Mouse (Mus musculus) c-Kit-positive CD71-negative TER-119-negative erythroid progenitor cells, embryonic 14.5 days (primary cell): ENCODE data around the gene Ccdc190.
A peak's percentile ranks its signal among the peaks of the same experiment; 100 is the strongest.

Experiments used
- DNase-seq: peaks from one replicate; pipeline ENCODE4 v3.0.0-alpha.2; 2013; ENCODE audit warnings: low read depth

The Ccdc190 gene

DNA sequence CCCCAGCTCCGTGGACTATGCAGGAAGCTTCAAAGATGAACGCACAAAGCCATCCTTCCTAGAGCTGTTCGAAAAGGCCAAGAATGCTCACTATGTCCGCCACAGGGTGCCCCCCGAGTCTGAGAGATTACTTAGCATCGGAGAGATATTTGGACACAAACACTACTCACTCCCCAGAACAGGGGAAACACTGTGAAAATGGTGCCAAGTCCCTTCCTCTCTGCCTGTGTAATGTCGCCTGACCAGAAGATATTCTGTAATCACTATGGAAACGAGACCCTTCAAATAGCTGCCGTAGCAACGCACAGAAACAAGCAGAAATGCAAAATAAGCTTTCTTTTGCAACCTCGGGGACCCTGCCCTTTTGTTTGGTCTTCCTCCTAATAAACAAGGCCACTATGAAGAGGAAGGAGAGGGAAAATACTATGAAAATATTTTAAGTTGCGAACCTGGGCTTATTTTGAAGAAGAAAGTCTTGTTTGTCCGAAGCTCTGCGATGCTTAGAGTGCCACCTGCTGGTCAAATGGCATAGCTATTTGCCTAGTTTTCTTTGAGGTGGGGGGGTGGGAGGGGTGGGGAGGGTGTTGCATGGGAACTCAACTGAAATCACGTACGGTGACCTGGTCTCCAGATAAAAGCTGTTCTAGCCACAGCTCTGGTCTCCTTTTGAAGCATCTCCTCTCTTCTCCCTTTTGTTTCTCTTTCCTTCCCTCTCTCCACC is 5.7 kb downstream of the Ccdc190 start:
- no peak for DNase-seq

DNA sequence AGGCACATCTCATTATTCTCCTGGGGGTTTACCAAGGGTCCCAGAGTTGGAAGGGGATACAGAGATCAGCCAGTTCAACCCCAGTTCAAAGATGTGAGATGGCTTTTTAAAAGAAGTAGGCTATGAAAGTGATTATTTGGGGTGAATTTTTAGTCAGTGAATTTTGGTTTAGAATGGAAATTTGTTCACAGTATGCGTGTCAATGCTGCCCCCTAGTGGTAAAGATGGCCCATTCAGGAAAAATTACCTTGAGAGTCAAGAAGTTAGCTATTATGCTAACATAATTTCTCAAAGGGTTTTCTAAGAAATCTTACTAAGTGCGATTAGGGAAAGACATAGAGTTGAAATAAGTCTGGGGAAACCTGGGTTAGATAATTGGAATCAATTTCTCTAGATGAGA is 10.9 kb downstream of the Ccdc190 start:
- DNase-seq, result no peak

DNA sequence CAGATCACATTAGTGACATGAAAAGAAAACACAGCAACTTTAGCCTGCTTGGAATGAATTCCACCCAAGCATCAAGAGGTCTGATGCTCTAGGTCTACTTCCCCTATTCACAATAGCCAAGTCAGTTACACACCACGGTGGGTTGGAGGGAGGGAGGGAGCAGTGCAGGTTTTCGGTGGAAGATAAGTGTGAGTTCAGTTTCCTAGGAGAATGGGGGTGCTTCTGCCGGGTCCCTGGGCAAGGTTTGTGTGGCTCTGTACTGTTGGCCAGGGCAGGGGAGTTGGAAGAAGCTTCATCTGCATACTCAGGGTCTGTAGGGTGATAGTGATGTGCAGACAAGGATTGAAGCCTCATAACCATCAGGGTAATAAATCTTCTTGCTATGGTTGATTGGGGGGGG is 17.6 kb downstream of the Ccdc190 start:
- no peak for DNase-seq

DNA sequence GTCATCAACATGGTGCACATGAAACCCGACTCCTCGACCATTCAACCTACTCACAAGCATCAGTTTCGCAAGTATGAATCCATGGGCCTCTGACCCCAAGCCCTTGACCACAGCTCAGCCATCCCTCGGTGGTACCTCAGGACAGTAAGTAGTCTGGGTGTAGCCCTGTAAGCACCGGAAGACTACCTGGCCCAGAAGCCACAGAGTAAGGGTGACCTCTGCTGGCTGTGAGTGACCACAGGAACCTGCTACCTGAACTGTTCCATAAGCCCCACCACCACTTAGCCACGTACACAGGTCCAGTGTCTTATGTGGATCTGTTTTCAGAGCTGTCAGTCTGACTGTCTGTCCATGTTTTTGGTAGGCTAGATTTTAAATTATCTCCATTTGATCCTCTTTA is 19.2 kb downstream of the Ccdc190 start:
- DNase-seq, result no peak

DNA sequence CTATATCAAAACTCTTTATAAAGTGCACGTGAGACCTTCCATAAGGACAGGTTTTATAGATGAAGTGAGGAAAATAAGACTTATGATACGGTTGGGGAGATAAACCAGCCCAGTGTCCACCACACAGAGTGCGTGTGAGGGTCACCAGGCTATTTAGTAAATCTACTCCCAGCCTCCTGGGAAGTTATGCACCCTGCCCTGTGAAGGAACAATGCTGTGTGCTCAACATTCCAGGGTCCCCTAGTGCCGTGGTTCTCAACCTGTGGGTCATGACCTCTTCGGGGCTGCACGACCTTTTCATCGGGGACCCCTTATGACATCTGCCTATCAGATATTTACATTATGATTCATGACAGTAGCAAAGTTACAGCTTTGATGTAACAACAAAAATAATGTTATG is 19.8 kb downstream of the Ccdc190 start:
- no peak for DNase-seq

DNA sequence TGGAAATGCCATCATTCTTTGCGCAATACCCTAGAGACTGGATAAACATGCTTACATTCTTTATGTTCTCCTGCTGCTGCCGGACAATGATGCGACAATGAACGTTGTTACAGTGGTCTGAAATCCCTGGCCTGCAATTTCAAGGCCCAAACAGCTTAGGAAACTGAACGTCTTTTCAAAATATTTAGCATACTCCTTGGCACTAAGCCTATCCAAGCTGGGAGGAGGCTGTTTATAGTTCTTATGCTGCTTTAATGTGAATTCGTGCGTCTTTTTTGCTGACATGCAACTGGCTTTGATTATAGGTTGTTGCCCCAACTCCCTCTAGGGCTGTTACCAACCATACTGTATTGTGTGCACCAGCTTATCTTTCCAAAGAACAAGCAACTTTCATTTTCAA is 20.4 kb downstream of the Ccdc190 start:
- DNase-seq, result no peak

DNA sequence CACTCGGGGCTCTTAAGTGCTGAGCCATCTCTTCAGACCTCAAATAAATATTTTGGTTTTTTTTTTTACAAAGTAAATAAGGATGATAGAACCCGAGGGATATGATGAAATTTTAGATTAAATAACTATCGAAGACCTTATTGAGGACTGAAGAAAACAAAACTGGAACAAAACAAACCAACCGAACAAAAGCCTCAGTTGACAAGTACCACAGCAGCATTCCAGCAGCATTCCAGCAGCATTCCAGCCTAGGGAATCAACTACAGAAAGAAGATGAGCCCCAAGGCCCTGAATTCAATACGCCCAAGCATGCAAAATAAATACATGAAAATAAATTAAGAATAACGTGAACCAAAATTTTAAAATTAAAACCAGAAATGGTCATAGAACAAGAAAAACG is 21.5 kb downstream of the Ccdc190 start:
- DNase-seq, result no peak

DNA sequence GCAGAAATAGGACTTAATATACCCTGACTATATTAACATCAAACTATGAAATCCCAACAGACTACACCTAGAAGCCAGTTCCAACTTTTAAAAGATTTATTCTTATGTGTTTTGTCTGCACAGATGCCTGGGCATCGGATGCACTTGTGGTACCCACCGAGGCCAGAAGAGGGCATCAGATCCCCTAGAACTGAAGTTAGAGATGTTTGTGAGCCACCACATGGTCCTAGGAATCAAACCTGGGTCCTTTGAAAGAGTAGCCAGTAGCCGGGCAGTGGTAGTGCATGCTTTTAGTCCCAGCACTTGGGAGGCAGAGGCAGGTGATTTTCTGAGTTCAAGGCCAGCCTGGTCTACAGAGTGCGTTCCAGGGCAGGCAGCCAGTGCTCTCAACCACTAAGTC is 22.2 kb downstream of the Ccdc190 start:
- DNase-seq, result no peak

DNA sequence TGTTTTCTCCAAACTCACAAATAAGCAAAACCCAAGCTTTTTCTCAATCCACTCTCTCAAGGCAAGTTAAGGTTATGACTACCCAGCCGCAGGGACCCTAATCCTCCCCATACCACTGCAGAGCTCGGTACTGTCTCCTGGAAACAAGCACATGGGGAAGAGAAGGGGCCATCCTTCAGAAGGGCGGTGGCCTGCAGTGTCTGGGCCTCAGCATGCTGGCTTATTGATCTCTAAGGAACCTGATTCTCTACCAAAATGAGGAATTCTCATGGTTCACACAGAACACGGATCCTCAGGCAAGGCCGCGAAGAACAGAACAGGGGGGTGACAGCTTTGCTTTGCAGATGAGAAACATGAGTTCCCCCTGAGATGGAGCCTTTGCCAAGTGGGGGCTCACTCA is 23.1 kb downstream of the Ccdc190 start:
- no peak for DNase-seq

DNA sequence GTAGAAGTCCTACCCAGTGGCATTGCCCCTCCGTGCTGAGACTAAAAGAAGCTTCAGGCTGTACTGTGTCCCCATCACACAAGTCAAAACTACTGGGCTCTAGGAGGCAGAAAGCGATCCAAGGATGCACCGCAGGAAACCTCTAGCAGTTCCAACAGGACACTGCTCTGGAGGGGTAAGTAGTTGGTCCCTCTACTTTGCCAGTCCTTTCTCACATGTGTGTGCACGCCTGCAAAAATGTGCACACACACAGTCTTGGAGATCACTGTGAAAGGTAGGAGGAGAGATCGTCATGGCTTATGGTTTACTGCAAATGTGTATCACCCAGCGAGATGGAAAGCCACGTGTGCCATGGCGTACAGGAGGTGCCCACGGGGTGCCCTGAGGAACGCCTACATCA is 24.2 kb downstream of the Ccdc190 start:
- DNase-seq, result no peak

DNA sequence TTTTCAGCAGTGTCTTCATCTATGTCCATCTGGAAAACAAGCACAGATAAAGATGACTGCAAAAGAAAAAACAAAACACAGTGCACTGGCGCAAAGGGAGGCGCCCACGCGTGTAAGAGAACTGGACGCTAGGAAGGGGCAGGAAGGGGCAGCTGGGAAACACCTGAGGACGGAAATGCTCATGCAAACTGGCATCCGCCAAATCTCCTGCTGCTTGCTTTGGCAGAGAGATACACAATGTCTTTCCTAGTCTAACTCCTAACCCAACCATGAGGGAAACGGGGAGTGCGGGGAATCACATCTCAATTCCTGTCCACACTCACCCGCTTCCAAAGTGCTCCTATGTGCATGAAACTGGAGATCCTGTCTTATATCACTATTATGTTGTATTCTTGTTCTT is 24.7 kb downstream of the Ccdc190 start:
- no peak for DNase-seq

DNA sequence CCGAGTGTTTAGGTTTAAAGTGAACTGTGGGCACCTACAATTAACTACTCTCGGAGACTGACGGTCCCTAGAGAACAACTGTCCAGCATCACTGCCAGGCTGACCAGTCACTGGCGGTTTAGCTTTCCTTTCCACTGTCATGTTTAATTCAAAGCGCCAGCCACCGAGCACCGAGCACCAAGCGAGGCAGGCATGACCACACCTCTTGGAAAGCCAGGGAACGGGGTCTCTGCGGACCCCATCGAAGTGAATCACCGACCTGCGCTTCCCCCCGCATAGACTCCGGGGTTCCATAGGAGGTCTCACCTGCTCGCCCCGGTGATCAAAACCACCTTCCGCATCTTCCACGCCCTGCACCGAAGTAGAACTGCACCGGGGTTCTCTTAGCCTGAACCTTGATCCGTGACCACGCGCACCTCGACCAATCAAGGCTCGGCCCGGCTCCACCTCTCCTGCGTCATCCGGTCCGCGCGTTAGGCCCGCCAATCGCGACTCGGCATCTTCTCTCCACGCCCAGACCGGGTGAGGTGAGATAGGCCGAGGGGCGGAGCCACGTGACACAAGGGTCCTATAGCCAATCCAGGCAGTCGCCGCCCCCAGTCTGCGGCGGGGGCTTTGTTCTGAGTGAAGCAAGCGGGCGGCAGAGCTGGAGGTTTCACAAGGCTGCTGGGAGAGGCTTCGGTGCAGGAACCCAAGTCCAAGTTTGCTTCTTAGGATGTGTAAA is 40.5 kb downstream of the Ccdc190 start, which contains the start of gene Hsd17b7:
Hsd17b7 (minus strand) TSS at position 450 of the 724 bp plus-strand sequence.
- peak; percentile 95 for DNase-seq

DNA sequence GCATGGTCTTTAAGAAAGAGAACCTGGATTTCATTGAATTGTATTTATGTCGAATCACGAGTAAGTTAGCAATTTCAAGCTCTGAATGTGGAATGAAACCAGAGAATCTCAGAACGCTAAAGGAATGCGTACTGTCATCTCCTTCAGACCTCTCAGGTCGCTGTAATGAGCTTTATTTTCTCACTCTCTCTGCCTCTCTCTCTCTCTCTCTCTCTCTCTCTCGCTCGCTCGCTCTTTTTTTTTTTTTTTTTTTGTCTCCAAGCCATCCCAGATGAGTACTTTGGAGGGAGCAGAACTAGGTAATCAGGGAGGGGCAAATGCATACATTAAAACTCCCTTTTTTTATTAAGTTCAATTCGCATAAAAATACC is 41.1 kb downstream of the Ccdc190 start:
- no peak for DNase-seq

DNA sequence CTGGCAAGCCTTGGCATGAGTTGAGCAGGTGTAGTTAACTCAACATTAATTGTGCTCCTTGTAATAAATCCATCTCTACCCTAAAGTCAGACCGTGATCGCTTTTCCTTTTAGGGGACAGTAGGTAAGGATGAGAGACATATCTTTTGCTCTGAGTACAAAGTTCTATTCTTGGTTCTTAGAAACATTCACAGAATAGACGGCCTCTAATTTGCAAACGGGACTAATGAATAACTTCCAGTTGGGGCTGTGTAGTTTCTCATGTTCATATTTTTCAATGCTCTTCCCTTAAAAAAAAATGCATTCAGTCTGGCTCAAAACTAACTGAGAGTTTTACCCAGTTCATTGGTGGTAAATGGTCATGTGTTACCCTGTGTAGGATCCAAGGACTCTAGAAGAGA is 42.5 kb downstream of the Ccdc190 start:
- DNase-seq, result no peak

DNA sequence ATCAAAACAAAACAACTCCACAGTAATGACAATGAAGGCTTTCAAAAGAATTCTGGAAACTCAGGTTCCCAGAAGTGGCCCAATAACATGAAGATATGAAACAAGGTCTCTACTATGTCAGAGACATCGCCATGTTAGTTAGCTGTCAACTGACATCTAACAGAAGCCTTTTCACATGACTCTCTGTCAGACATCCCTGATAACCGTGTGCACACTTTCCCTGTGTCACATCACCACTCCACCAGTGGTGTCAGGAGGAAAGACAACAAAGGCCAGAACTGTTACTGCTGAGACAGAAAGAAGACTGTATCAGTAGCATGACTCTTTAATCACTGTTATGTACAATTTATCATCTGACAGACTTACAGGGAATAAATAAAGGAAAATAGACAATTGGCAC is 43.5 kb downstream of the Ccdc190 start:
- DNase-seq, result no peak

DNA sequence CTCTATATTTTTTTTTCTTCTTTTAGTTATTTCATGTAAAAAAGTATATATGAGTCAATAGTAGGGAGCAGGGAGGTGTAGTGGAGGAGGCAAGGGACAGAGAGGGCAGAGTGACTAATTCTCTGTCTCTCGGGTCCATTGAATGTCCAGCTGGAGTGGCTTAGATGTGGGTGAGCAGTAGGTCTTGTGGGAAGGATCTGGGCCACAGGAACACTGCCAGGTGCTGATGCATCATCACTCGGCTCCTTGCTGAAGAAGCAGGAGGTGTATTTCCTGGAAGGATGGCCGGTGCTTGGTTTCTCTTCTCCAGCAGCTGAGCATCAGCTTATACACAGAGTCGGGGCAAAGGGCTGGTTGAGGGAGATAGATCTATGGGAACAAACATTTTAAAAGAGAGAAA is 49.2 kb downstream of the Ccdc190 start:
- no peak for DNase-seq
